Mouse (Mus musculus): ENCODE data around the gene Tbx19. TPM values are rescaled to one million over a fixed set of nuclear protein-coding genes. Genes with fewer than 3 reads are reported as not detected.

The Tbx19 gene
- polyA plus RNA-seq, 1 experiment from 2014 or later = not detected

GRCm38 (mm10) chr1:165114460-165115175 is 46.0 kb downstream of the Tbx19 start:
- H3K27ac ChIP-seq (ENCODE audit: low read depth, low read length) = no peak overlapping the region
- peak overlapping the region; percentile 19; the same call in 1 of the 2 replicates for H3K4me2 ChIP-seq (replicated peaks; ENCODE audit: low read depth, low read length)
- peak; percentile 68; the same call in 1 of the 2 replicates for ATAC-seq (ENCODE audit: low FRiP score, low TSS enrichment)

GRCm38 (mm10) chr1:165113700-165114099 is 46.9 kb downstream of the Tbx19 start:
- H3K4me1 ChIP-seq (ENCODE audit: control insufficient read depth, insufficient read depth, low read length) = peaks cover 13% of the 10 kb centered on the region; the same call in 1 of the 2 replicates
- H3K9ac ChIP-seq (ENCODE audit: low read depth, low read length) = no peak overlapping the region
- no peaks in the 10 kb centered on the region for H3K9me3 ChIP-seq (ENCODE audit: control insufficient read depth, low read length)
- 24% methylated on average over 11 of the region's 11 CpGs for WGBS
- H3K4me2 ChIP-seq (replicated peaks; ENCODE audit: low read depth, low read length) = no peak overlapping the region; the same call in 1 of the 2 replicates
- no peaks in the 10 kb centered on the region for H3K36me3 ChIP-seq (ENCODE audit: control insufficient read depth, insufficient read depth, low read length)
- H3K27ac ChIP-seq (ENCODE audit: low read depth, low read length) = no peak overlapping the region
- ATAC-seq (ENCODE audit: low FRiP score, low TSS enrichment) = peak; percentile 44; the same call in 1 of the 2 replicates
- no peaks in the 10 kb centered on the region for H3K27me3 ChIP-seq (ENCODE audit: control insufficient read depth, insufficient read depth, low read length)
- H3K4me3 ChIP-seq (ENCODE audit: low read length) = no peak overlapping the region

More at GRCm38 (mm10) chr1:165114460-165115175, 46.0 kb downstream of the Tbx19 start:
- Histone ChIP-seq H3K4me1 (ENCODE audit: control insufficient read depth, insufficient read depth, low read length) (peaks cover 9% of the 10 kb centered on the region; the same call in 1 of the 2 replicates), H3K27me3 (ENCODE audit: control insufficient read depth, insufficient read depth, low read length) (no peaks in the 10 kb centered on the region), H3K36me3 (ENCODE audit: control insufficient read depth, insufficient read depth, low read length) (no peaks in the 10 kb centered on the region), H3K9ac (ENCODE audit: low read depth, low read length) (no peak overlapping the region), H3K4me3 (ENCODE audit: low read length) (no peak overlapping the region), H3K9me3 (ENCODE audit: control insufficient read depth, low read length) (no peaks in the 10 kb centered on the region)
- WGBS = 36% methylated on average over 17 of the region's 17 CpGs

GRCm38 (mm10) chr1:165110659-165111058 is 49.9 kb downstream of the Tbx19 start:
- WGBS = 88% methylated on average over 2 of the region's 2 CpGs
- no peak overlapping the region for H3K9ac ChIP-seq (ENCODE audit: low read depth, low read length)
- H3K27me3 ChIP-seq (ENCODE audit: control insufficient read depth, insufficient read depth, low read length) = no peaks in the 10 kb centered on the region
- no peaks in the 10 kb centered on the region for H3K36me3 ChIP-seq (ENCODE audit: control insufficient read depth, insufficient read depth, low read length)
- H3K4me2 ChIP-seq (replicated peaks; ENCODE audit: low read depth, low read length) = no peak overlapping the region
- H3K9me3 ChIP-seq (ENCODE audit: control insufficient read depth, low read length) = no peaks in the 10 kb centered on the region
- no peak for ATAC-seq (ENCODE audit: low FRiP score, low TSS enrichment)
- no peak overlapping the region for H3K27ac ChIP-seq (ENCODE audit: low read depth, low read length)
- peaks cover 13% of the 10 kb centered on the region; the same call in 1 of the 2 replicates for H3K4me1 ChIP-seq (ENCODE audit: control insufficient read depth, insufficient read depth, low read length)
- no peak overlapping the region for H3K4me3 ChIP-seq (ENCODE audit: low read length)

GRCm38 (mm10) chr1:165109135-165109534 is 51.4 kb downstream of the Tbx19 start:
- WGBS = 76% methylated on average over 5 of the region's 5 CpGs
- no peaks in the 10 kb centered on the region for H3K9me3 ChIP-seq (ENCODE audit: control insufficient read depth, low read length)
- no peak overlapping the region for H3K27ac ChIP-seq (ENCODE audit: low read depth, low read length)
- H3K9ac ChIP-seq (ENCODE audit: low read depth, low read length) = no peak overlapping the region
- H3K27me3 ChIP-seq (ENCODE audit: control insufficient read depth, insufficient read depth, low read length) = no peaks in the 10 kb centered on the region
- no peak overlapping the region for H3K4me2 ChIP-seq (replicated peaks; ENCODE audit: low read depth, low read length)
- H3K4me1 ChIP-seq (ENCODE audit: control insufficient read depth, insufficient read depth, low read length) = 0 out of 2 replicates have a peak, but pooled peaks cover 4% of the 10 kb centered on the region
- no peak for ATAC-seq (ENCODE audit: low FRiP score, low TSS enrichment)
- no peaks in the 10 kb centered on the region for H3K36me3 ChIP-seq (ENCODE audit: control insufficient read depth, insufficient read depth, low read length)
- H3K4me3 ChIP-seq (ENCODE audit: low read length) = no peak overlapping the region

GRCm38 (mm10) chr1:165108477-165108876 is 52.1 kb downstream of the Tbx19 start:
- Histone ChIP-seq H3K27me3 (ENCODE audit: control insufficient read depth, insufficient read depth, low read length) (no peaks in the 10 kb centered on the region), H3K36me3 (ENCODE audit: control insufficient read depth, insufficient read depth, low read length) (no peaks in the 10 kb centered on the region), H3K9me3 (ENCODE audit: control insufficient read depth, low read length) (no peaks in the 10 kb centered on the region), H3K4me1 (ENCODE audit: control insufficient read depth, insufficient read depth, low read length) (0 out of 2 replicates have a peak, but pooled peaks cover 4% of the 10 kb centered on the region), H3K4me3 (ENCODE audit: low read length) (no peak overlapping the region), H3K27ac (ENCODE audit: low read depth, low read length) (no peak overlapping the region), H3K4me2 (replicated peaks; ENCODE audit: low read depth, low read length) (no peak overlapping the region), H3K9ac (ENCODE audit: low read depth, low read length) (no peak overlapping the region)
- 72% methylated on average over 5 of the region's 5 CpGs for WGBS
- ATAC-seq (ENCODE audit: low FRiP score, low TSS enrichment) = no peak

GRCm38 (mm10) chr1:165106011-165106385 is 54.6 kb downstream of the Tbx19 start:
- H3K4me2 ChIP-seq (replicated peaks; ENCODE audit: low read depth, low read length) = no peak overlapping the region
- 78% methylated on average over 2 of the region's 2 CpGs for WGBS

GRCm38 (mm10) chr1:165105270-165106010 is 55.1 kb downstream of the Tbx19 start:
- no peak for ATAC-seq (ENCODE audit: low FRiP score, low TSS enrichment)
- H3K9ac ChIP-seq (ENCODE audit: low read depth, low read length) = no peak overlapping the region
- no peak overlapping the region for H3K27ac ChIP-seq (ENCODE audit: low read depth, low read length)
- H3K9me3 ChIP-seq (ENCODE audit: control insufficient read depth, low read length) = no peaks in the 10 kb centered on the region
- no peaks in the 10 kb centered on the region for H3K27me3 ChIP-seq (ENCODE audit: control insufficient read depth, insufficient read depth, low read length)
- H3K36me3 ChIP-seq (ENCODE audit: control insufficient read depth, insufficient read depth, low read length) = no peaks in the 10 kb centered on the region
- no peak overlapping the region for H3K4me3 ChIP-seq (ENCODE audit: low read length)
- H3K4me2 ChIP-seq (replicated peaks; ENCODE audit: low read depth, low read length) = no peak overlapping the region
- 0 out of 2 replicates have a peak, but pooled peaks cover 4% of the 10 kb centered on the region for H3K4me1 ChIP-seq (ENCODE audit: control insufficient read depth, insufficient read depth, low read length)
- WGBS = 81% methylated on average over 9 of the region's 9 CpGs

More at GRCm38 (mm10) chr1:165106011-165106385, 54.6 kb downstream of the Tbx19 start:
- no peak for ATAC-seq (ENCODE audit: low FRiP score, low TSS enrichment)
- Histone ChIP-seq H3K4me1 (ENCODE audit: control insufficient read depth, insufficient read depth, low read length) (0 out of 2 replicates have a peak, but pooled peaks cover 4% of the 10 kb centered on the region), H3K9me3 (ENCODE audit: control insufficient read depth, low read length) (no peaks in the 10 kb centered on the region), H3K36me3 (ENCODE audit: control insufficient read depth, insufficient read depth, low read length) (no peaks in the 10 kb centered on the region), H3K9ac (ENCODE audit: low read depth, low read length) (no peak overlapping the region), H3K27ac (ENCODE audit: low read depth, low read length) (no peak overlapping the region), H3K27me3 (ENCODE audit: control insufficient read depth, insufficient read depth, low read length) (no peaks in the 10 kb centered on the region), H3K4me3 (ENCODE audit: low read length) (no peak overlapping the region)

- no peaks in the 10 kb centered on the region for H3K9me3 ChIP-seq (ENCODE audit: control insufficient read depth, low read length)
- H3K4me2 ChIP-seq (replicated peaks; ENCODE audit: low read depth, low read length) = no peak overlapping the region
- WGBS = 62% methylated on average over 7 of the region's 7 CpGs
- H3K36me3 ChIP-seq (ENCODE audit: control insufficient read depth, insufficient read depth, low read length) = no peaks in the 10 kb centered on the region
- H3K27me3 ChIP-seq (ENCODE audit: control insufficient read depth, insufficient read depth, low read length) = no peaks in the 10 kb centered on the region
- H3K4me1 ChIP-seq (ENCODE audit: control insufficient read depth, insufficient read depth, low read length) = 0 out of 2 replicates have a peak, but pooled peaks cover 4% of the 10 kb centered on the region
- ATAC-seq (ENCODE audit: low FRiP score, low TSS enrichment) = 0 out of 2 replicates have a peak, but pooled peaks have one; percentile 46
- no peak overlapping the region for H3K4me3 ChIP-seq (ENCODE audit: low read length)
- H3K9ac ChIP-seq (ENCODE audit: low read depth, low read length) = no peak overlapping the region
- no peak overlapping the region for H3K27ac ChIP-seq (ENCODE audit: low read depth, low read length)
These were observed 55.8 kb downstream of the Tbx19 start for GRCm38 (mm10) chr1:165104707-165105259.
